Mouse (Mus musculus) forelimb bud, embryonic 11.5 days (tissue): ENCODE data around the gene Slc25a26.
"Not testable (repeated sequence)": the region's sequence is repeated elsewhere in the genome, so short reads cannot be mapped to it uniquely, and the experiment has no call there.

Experiments
- DNase-seq: peaks from one replicate; pipeline ENCODE4 v3.0.0-alpha.2; 2012; ENCODE audit warnings: low read depth, low spot score

Gene Slc25a26

GRCm38 (mm10) chr6:94550851-94551250 lies 50.7 kb downstream of the Slc25a26 start:
- no peak for DNase-seq

- DNase-seq = no peak
These were observed 53.0 kb downstream of the Slc25a26 start for GRCm38 (mm10) chr6:94553085-94553484.

- DNase-seq = not testable (repeated sequence)
These were observed 58.5 kb downstream of the Slc25a26 start for GRCm38 (mm10) chr6:94558603-94559002.

GRCm38 (mm10) chr6:94560896-94561295 lies 60.8 kb downstream of the Slc25a26 start:
- DNase-seq = no peak

- no peak for DNase-seq
These were observed 61.2 kb downstream of the Slc25a26 start for GRCm38 (mm10) chr6:94561346-94561745.

- no peak for DNase-seq
These were observed 63.2 kb downstream of the Slc25a26 start for GRCm38 (mm10) chr6:94563203-94563940.

GRCm38 (mm10) chr6:94565766-94566165 lies 65.6 kb downstream of the Slc25a26 start:
- no peak for DNase-seq

- no peak for DNase-seq
These were observed 67.9 kb downstream of the Slc25a26 start for GRCm38 (mm10) chr6:94568040-94568439.

- no peak for DNase-seq
These were observed 75.5 kb downstream of the Slc25a26 start for GRCm38 (mm10) chr6:94575526-94576166.

- no peak for DNase-seq
These were observed 77.9 kb downstream of the Slc25a26 start for GRCm38 (mm10) chr6:94577991-94578390.

- no peak for DNase-seq
These were observed 81.9 kb downstream of the Slc25a26 start for GRCm38 (mm10) chr6:94582055-94582454.

- DNase-seq = no peak
These were observed 84.1 kb downstream of the Slc25a26 start for GRCm38 (mm10) chr6:94584147-94584695.

GRCm38 (mm10) chr6:94584976-94585375 lies 84.8 kb downstream of the Slc25a26 start:
- DNase-seq = no peak

GRCm38 (mm10) chr6:94588365-94588764 lies 88.2 kb downstream of the Slc25a26 start:
- DNase-seq = no peak

GRCm38 (mm10) chr6:94592243-94592642 lies 92.1 kb downstream of the Slc25a26 start:
- DNase-seq = peak; percentile 45

- peak; percentile 45 for DNase-seq
These were observed 92.6 kb downstream of the Slc25a26 start for GRCm38 (mm10) chr6:94592710-94593109.

GRCm38 (mm10) chr6:94594096-94594665 lies 94.0 kb downstream of the Slc25a26 start:
- no peak for DNase-seq

- no peak for DNase-seq
These were observed 94.6 kb downstream of the Slc25a26 start for GRCm38 (mm10) chr6:94594711-94595110.

- no peak for DNase-seq
These were observed 95.1 kb downstream of the Slc25a26 start for GRCm38 (mm10) chr6:94595206-94595605.

- DNase-seq = no peak
These were observed 96.1 kb downstream of the Slc25a26 start for GRCm38 (mm10) chr6:94596051-94596760.

GRCm38 (mm10) chr6:94596761-94597485 lies 96.8 kb downstream of the Slc25a26 start:
- DNase-seq = no peak
